Mouse (Mus musculus) neural tube, embryonic 13.5 days (tissue): ENCODE results near the gene Rpp21. TPM values are rescaled to one million over a fixed set of nuclear protein-coding genes. Genes with fewer than 3 reads are reported as not detected.

ENCODE experiments used
- ATAC-seq: fragments of 200-750 bp; cut with Nextera tagmentation; 2 replicates; pipeline ENCODE4 v1.8.0; 2017; ENCODE audit warnings: low read depth, mild to moderate bottlenecking, moderate TSS enrichment, moderate library complexity
- H3K27ac ChIP-seq: fragments of 300-500 bp; sonication (generic); replicated peaks from 2 replicates; pipeline ENCODE4 v1.5.1; 2015; ENCODE audit warnings: moderate library complexity, mild to moderate bottlenecking, inconsistent platforms
- H3K27me3 ChIP-seq: fragments of 300-500 bp; sonication (generic); 2 replicates; pipeline ENCODE4 v1.6.1; 2015; ENCODE audit warnings: mild to moderate bottlenecking, inconsistent platforms
- H3K36me3 ChIP-seq: fragments of 300-500 bp; sonication (generic); 2 replicates; pipeline ENCODE4 v1.6.1; 2015; ENCODE audit warnings: mild to moderate bottlenecking, inconsistent platforms
- H3K4me1 ChIP-seq: fragments of 300-500 bp; sonication (generic); replicated peaks from 2 replicates; pipeline ENCODE4 v1.6.1; 2015; ENCODE audit warnings: inconsistent platforms
- H3K4me2 ChIP-seq: fragments of 300-500 bp; sonication (generic); 2 replicates; pipeline ENCODE4 v1.6.1; 2015; ENCODE audit warnings: inconsistent platforms, mild to moderate bottlenecking, moderate library complexity
- H3K4me3 ChIP-seq: fragments of 300-500 bp; sonication (generic); 2 replicates; pipeline ENCODE4 v1.5.1; 2015; ENCODE audit warnings: mild to moderate bottlenecking, inconsistent platforms
- H3K9ac ChIP-seq: fragments of 300-500 bp; sonication (generic); 2 replicates; pipeline ENCODE4 v1.6.1; 2015; ENCODE audit warnings: moderate library complexity, mild to moderate bottlenecking, inconsistent platforms
- H3K9me3 ChIP-seq: fragments of 300-500 bp; sonication (generic); 2 replicates; pipeline ENCODE4 v1.6.1; 2016; ENCODE audit warnings: inconsistent platforms
- WGBS: fragments of 180-500 bp; shearing (Covaris S2); methylation state at CpG from one replicate; pipeline ENCODE4 v1.1.7; 2015; 5-methylcytosine and 5-hydroxymethylcytosine counted together
- polyA plus RNA-seq: library from polyadenylated mRNA; unstranded; fragments of >200 nt; fragmentation: Nextera tagmentation; extraction: Ambion mirVana; gene quantifications from 2 replicates; pipeline ENCODE4 v1.2.1, GENCODE M21; 2015

Rpp21 gene
- polyA plus RNA-seq, 1 experiment from 2014 or later, result 122 TPM

GRCm38 (mm10) chr17:36226921-36227320 is 30.9 kb downstream of the Rpp21 start:
- Histone ChIP-seq H3K36me3 (no peaks in the 10 kb centered on the region), H3K9ac (no peak overlapping the region), H3K27me3 (peaks cover 30% of the 10 kb centered on the region), H3K9me3 (no peaks in the 10 kb centered on the region), H3K4me2 (no peak overlapping the region), H3K4me3 (no peak overlapping the region), H3K4me1 (no peaks in the 10 kb centered on the region), H3K27ac (no peak overlapping the region)
- no peak for ATAC-seq
- 24% methylated on average over 8 of the region's 8 CpGs for WGBS

- H3K27me3 ChIP-seq, result peaks cover 43% of the 10 kb centered on the region
- H3K9me3 ChIP-seq, result no peaks in the 10 kb centered on the region
- H3K4me2 ChIP-seq, result peak overlapping the region; percentile 18
- 9% methylated on average over 9 of the region's 9 CpGs for WGBS
- no peaks in the 10 kb centered on the region for H3K4me1 ChIP-seq
- no peak overlapping the region for H3K4me3 ChIP-seq
- H3K9ac ChIP-seq, result no peak overlapping the region
- ATAC-seq, result no peak
- H3K27ac ChIP-seq, result no peak overlapping the region
- no peaks in the 10 kb centered on the region for H3K36me3 ChIP-seq
Measured at GRCm38 (mm10) chr17:36225231-36225824, 32.5 kb downstream of the Rpp21 start.

- H3K4me2 ChIP-seq, result no peak overlapping the region
- H3K9ac ChIP-seq, result no peak overlapping the region
- H3K4me3 ChIP-seq, result no peak overlapping the region
- H3K27me3 ChIP-seq, result peaks cover 48% of the 10 kb centered on the region
- ATAC-seq, result no peak
- H3K9me3 ChIP-seq, result no peaks in the 10 kb centered on the region
- H3K4me1 ChIP-seq, result no peaks in the 10 kb centered on the region
- WGBS, result 53% methylated on average over 3 of the region's 3 CpGs
- H3K36me3 ChIP-seq, result no peaks in the 10 kb centered on the region
- no peak overlapping the region for H3K27ac ChIP-seq
Measured at GRCm38 (mm10) chr17:36224451-36224850, 33.4 kb downstream of the Rpp21 start.

- Histone ChIP-seq H3K4me2 (no peak overlapping the region), H3K9ac (no peak overlapping the region), H3K9me3 (no peaks in the 10 kb centered on the region), H3K36me3 (no peaks in the 10 kb centered on the region), H3K27ac (no peak overlapping the region), H3K4me1 (no peaks in the 10 kb centered on the region), H3K4me3 (no peak overlapping the region), H3K27me3 (peaks cover 82% of the 10 kb centered on the region)
- 58% methylated on average over 5 of the region's 5 CpGs for WGBS
- no peak for ATAC-seq
Measured at GRCm38 (mm10) chr17:36218594-36219155, 39.2 kb downstream of the Rpp21 start.

GRCm38 (mm10) chr17:36215586-36215985 is 42.3 kb downstream of the Rpp21 start:
- Histone ChIP-seq H3K9ac (no peak overlapping the region), H3K36me3 (no peaks in the 10 kb centered on the region), H3K27ac (no peak overlapping the region), H3K4me1 (no peaks in the 10 kb centered on the region), H3K4me2 (no peak overlapping the region; the same call in 1 of the 2 replicates), H3K9me3 (no peaks in the 10 kb centered on the region), H3K4me3 (no peak overlapping the region), H3K27me3 (peaks cover 86% of the 10 kb centered on the region)
- WGBS, result 4% methylated on average over 20 of the region's 20 CpGs
- ATAC-seq, result no peak

GRCm38 (mm10) chr17:36206846-36207245 is 51.0 kb downstream of the Rpp21 start:
- no peaks in the 10 kb centered on the region for H3K9me3 ChIP-seq
- H3K9ac ChIP-seq, result no peak overlapping the region
- ATAC-seq, result no peak
- no peaks in the 10 kb centered on the region for H3K36me3 ChIP-seq
- peaks cover 94% of the 10 kb centered on the region for H3K27me3 ChIP-seq
- H3K4me2 ChIP-seq, result no peak overlapping the region
- peaks cover 10% of the 10 kb centered on the region for H3K4me1 ChIP-seq
- no peak overlapping the region for H3K4me3 ChIP-seq
- H3K27ac ChIP-seq, result no peak overlapping the region

GRCm38 (mm10) chr17:36205862-36206261 is 52.0 kb downstream of the Rpp21 start:
- Histone ChIP-seq H3K4me1 (peaks cover 10% of the 10 kb centered on the region), H3K27me3 (peaks cover 92% of the 10 kb centered on the region), H3K9ac (no peak overlapping the region), H3K27ac (no peak overlapping the region), H3K9me3 (no peaks in the 10 kb centered on the region), H3K4me3 (peak overlapping the region; percentile 30), H3K36me3 (no peaks in the 10 kb centered on the region), H3K4me2 (peak overlapping the region; percentile 56)
- WGBS, result under 1% methylated on average over 32 of the region's 41 CpGs
- ATAC-seq, result no peak

Other genes starting within 250 kb of the Rpp21 start
- 8.7 and 10.0 TPM in 2 replicates for gene H2-T24, start 237.5 kb downstream of the Rpp21 start, polyA plus RNA-seq
- gene H2-T23, start 225.2 kb downstream of the Rpp21 start, polyA plus RNA-seq, result 2.3 and 3.3 TPM in 2 replicates
- 7.1 and 7.9 TPM in 2 replicates for gene H2-T22, start 215.3 kb downstream of the Rpp21 start, polyA plus RNA-seq
- not detected in 2 replicates for gene Gm6034, start 215.1 kb downstream of the Rpp21 start, polyA plus RNA-seq
- not detected in 2 replicates for gene Gm11127, start 199.7 kb downstream of the Rpp21 start, polyA plus RNA-seq
- gene Gm19684, start 136.4 kb downstream of the Rpp21 start, polyA plus RNA-seq, result not detected in 2 replicates
- not detected in 2 replicates for gene Gm7030, start 128.6 kb downstream of the Rpp21 start, polyA plus RNA-seq
- gene Gm8909, start 89.5 kb downstream of the Rpp21 start, polyA plus RNA-seq, result not detected in 2 replicates
- not detected in 2 replicates for gene H2-T3, start 67.8 kb downstream of the Rpp21 start, polyA plus RNA-seq
- gene Trim39, start 14.2 kb upstream of the Rpp21 start, polyA plus RNA-seq, result 26.4 and 27.2 TPM in 2 replicates
- not detected in 2 replicates for gene H2-M10.2, start 28.4 kb upstream of the Rpp21 start, polyA plus RNA-seq
- gene H2-M10.1, start 68.1 kb upstream of the Rpp21 start, polyA plus RNA-seq, result not detected in 2 replicates
- gene H2-M10.3, start 110.3 kb upstream of the Rpp21 start, polyA plus RNA-seq, result not detected in 2 replicates
- not detected in 2 replicates for gene H2-M10.4, start 204.3 kb upstream of the Rpp21 start, polyA plus RNA-seq